Mouse (Mus musculus) forebrain, embryonic 15.5 days (tissue): Measurements from ENCODE around the gene Rdh1. TPM values are rescaled to one million over a fixed set of nuclear protein-coding genes. Genes with fewer than 3 reads are reported as not detected.
"Not testable (repeated sequence)": the region's sequence is repeated elsewhere in the genome, so short reads cannot be mapped to it uniquely, and the experiment has no call there.

Experiments used
- ATAC-seq: fragments of 200-750 bp; cut with Nextera tagmentation; replicated peaks from 2 replicates; pipeline ENCODE4 v1.8.0; 2017; ENCODE audit warnings: mild to moderate bottlenecking, moderate TSS enrichment, moderate library complexity
- H3K27ac ChIP-seq: fragments of 300-500 bp; sonication (generic); replicated peaks from 2 replicates; pipeline ENCODE4 v1.5.1; 2015; ENCODE audit warnings: mild to moderate bottlenecking, inconsistent platforms
- H3K27me3 ChIP-seq: fragments of 300-500 bp; sonication (generic); 2 replicates; pipeline ENCODE4 v1.6.1; 2015; ENCODE audit warnings: inconsistent platforms
- H3K36me3 ChIP-seq: fragments of 300-500 bp; sonication (generic); 2 replicates; pipeline ENCODE4 v1.6.1; 2015; ENCODE audit warnings: mild to moderate bottlenecking, inconsistent platforms
- H3K4me1 ChIP-seq: fragments of 300-500 bp; sonication (generic); 2 replicates; pipeline ENCODE4 v1.6.1; 2015; ENCODE audit warnings: inconsistent platforms
- H3K4me2 ChIP-seq: fragments of 300-500 bp; sonication (generic); replicated peaks from 2 replicates; pipeline ENCODE4 v1.6.1; 2015; ENCODE audit warnings: mild to moderate bottlenecking, inconsistent platforms
- H3K4me3 ChIP-seq: fragments of 300-500 bp; sonication (generic); 2 replicates; pipeline ENCODE4 v1.5.1; 2015; ENCODE audit warnings: mild to moderate bottlenecking, inconsistent platforms
- H3K9ac ChIP-seq: fragments of 300-500 bp; sonication (generic); replicated peaks from 2 replicates; pipeline ENCODE4 v1.6.1; 2015; ENCODE audit warnings: mild to moderate bottlenecking, inconsistent platforms
- H3K9me3 ChIP-seq: fragments of 300-500 bp; sonication (generic); 2 replicates; pipeline ENCODE4 v1.6.1; 2016; ENCODE audit warnings: inconsistent platforms
- WGBS: fragments of 180-500 bp; shearing (Covaris S2); methylation state at CpG from one replicate; pipeline ENCODE4 v1.1.7; 2015; ENCODE audit warnings: mixed read lengths; 5-methylcytosine and 5-hydroxymethylcytosine counted together
- polyA plus RNA-seq: library from polyadenylated mRNA; unstranded; fragments of >200 nt; fragmentation: Nextera tagmentation; extraction: Ambion mirVana; gene quantifications from 2 replicates; pipeline ENCODE4 v1.2.1, GENCODE M21; 2015

Gene Rdh1
- polyA plus RNA-seq, 1 experiment from 2014 or later = not detected

DNA sequence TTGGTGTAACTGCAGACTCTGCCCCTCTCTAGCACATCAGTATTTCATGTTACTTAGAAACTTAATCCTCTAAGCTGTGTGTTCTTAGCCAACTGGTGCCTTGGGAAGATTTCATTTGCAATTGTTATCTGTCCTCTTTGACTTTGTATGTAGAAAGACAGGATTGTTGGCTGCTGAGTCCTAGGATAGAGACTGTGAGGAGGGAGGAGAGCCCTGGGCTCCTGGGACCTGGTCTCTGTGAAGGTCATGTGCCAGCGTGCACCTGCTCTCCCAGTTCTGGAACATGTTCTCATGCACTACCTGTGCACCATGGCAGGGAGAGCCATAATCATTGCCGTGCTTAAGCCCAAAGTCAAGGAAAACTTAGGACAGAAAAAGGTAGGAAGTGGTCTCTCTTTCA is 42.1 kb downstream of the Rdh1 start:
- Histone ChIP-seq H3K27me3 (no peaks in the 10 kb centered on the region), H3K4me3 (no peak overlapping the region), H3K4me2 (no peak overlapping the region), H3K9ac (no peak overlapping the region), H3K9me3 (no peaks in the 10 kb centered on the region), H3K27ac (no peak overlapping the region), H3K4me1 (no peaks in the 10 kb centered on the region), H3K36me3 (no peaks in the 10 kb centered on the region)
- WGBS = 91% methylated on average over 2 of the region's 2 CpGs
- no peak for ATAC-seq

GRCm38 (mm10) chr10:127802236-127802635 is 42.7 kb downstream of the Rdh1 start:
- Histone ChIP-seq H3K27me3 (no peaks in the 10 kb centered on the region), H3K9ac (no peak overlapping the region), H3K9me3 (no peaks in the 10 kb centered on the region), H3K4me1 (no peaks in the 10 kb centered on the region), H3K36me3 (no peaks in the 10 kb centered on the region), H3K4me3 (no peak overlapping the region), H3K27ac (no peak overlapping the region), H3K4me2 (no peak overlapping the region)
- 84% methylated on average over 5 of the region's 5 CpGs for WGBS
- ATAC-seq = no peak

GRCm38 (mm10) chr10:127804416-127804815 is 44.9 kb downstream of the Rdh1 start:
- 63% methylated on average over 7 of the region's 7 CpGs for WGBS
- H3K36me3 ChIP-seq = no peaks in the 10 kb centered on the region
- no peak overlapping the region for H3K4me2 ChIP-seq
- H3K4me3 ChIP-seq = no peak overlapping the region
- no peaks in the 10 kb centered on the region for H3K9me3 ChIP-seq
- H3K9ac ChIP-seq = no peak overlapping the region
- H3K27ac ChIP-seq = no peak overlapping the region
- ATAC-seq = no peak
- H3K4me1 ChIP-seq = no peaks in the 10 kb centered on the region
- H3K27me3 ChIP-seq = no peaks in the 10 kb centered on the region

DNA sequence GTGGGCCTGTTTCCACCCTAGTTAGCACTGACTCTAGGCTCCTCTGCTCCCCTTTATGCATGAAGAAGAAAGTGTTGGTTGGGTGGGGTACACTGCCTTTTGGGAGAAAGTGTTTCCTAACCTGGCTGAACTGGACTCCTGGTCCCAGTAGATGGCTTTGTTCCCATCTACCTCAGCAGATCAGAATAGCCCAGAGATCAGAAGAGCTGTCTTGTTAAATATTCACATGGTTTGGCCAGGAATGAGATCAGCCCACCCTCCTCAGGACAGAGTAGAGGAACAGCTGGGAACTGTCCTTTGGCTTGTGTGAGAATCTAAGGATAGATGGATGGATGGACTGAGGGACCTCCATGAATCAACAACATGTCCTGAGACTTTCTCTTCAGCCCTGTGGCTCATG is 56.4 kb downstream of the Rdh1 start:
- Histone ChIP-seq H3K27me3 (no peaks in the 10 kb centered on the region), H3K36me3 (no peaks in the 10 kb centered on the region), H3K4me1 (no peaks in the 10 kb centered on the region), H3K4me3 (no peak overlapping the region), H3K27ac (no peak overlapping the region), H3K9me3 (peaks cover 2% of the 10 kb centered on the region; the same call in 1 of the 2 replicates), H3K9ac (no peak overlapping the region), H3K4me2 (no peak overlapping the region)
- ATAC-seq = no peak

DNA sequence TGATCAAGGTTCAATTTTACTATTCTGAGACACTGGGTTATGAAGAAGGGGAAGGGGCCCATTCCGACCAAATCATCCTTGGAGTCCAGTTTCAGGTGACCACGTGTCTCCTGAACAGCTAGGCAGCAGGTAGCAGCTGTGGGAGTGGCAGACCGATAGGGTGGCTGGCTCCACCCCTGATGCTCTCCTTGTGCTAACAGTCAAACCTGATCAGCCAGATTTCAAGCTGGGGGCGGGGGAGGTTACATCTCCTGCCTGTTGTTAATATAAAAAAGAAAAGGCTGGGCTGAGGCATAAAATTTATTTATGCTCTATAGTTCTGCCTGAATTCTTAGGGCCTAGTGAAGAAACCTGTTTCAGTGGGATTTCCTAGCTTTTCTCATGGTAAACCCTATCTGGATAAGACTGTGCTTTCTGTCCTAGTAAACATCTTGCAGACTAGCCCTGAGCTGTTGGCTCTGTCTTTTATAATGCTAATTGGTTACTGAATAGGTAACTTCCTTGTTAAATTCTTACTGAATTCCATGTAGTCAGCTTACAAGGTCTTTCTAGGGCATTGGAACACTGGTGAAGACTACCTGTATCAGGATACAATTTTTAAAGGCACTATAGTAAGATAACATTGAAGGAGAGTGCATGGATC is 57.9 kb downstream of the Rdh1 start:
- not testable (repeated sequence) for ATAC-seq, H3K9me3 ChIP-seq, H3K27me3 ChIP-seq, H3K36me3 ChIP-seq, H3K4me3 ChIP-seq, H3K4me1 ChIP-seq, H3K9ac ChIP-seq, H3K27ac ChIP-seq, H3K4me2 ChIP-seq
- 83% methylated on average over 4 of the region's 4 CpGs for WGBS

Other genes with a start within 250 kb of the Rdh1 start
- gene Ndufa4l2, start 244.8 kb upstream of the Rdh1 start, polyA plus RNA-seq = 17.1 and 18.0 TPM in 2 replicates
- 75.2 and 78.5 TPM in 2 replicates for gene Shmt2, start 237.3 kb upstream of the Rdh1 start, polyA plus RNA-seq
- 38.9 and 40.2 TPM in 2 replicates for gene Nxph4, start 225.2 kb upstream of the Rdh1 start, polyA plus RNA-seq
- gene Lrp1, start 138.6 kb upstream of the Rdh1 start, polyA plus RNA-seq = 93.1 and 95.7 TPM in 2 replicates
- 3.4 and 3.7 TPM in 2 replicates for gene Stat6, start 116.7 kb upstream of the Rdh1 start, polyA plus RNA-seq
- 4.8 and 5.8 TPM in 2 replicates for gene Nemp1, start 92.8 kb upstream of the Rdh1 start, polyA plus RNA-seq
- 2.9 and 3.9 TPM in 2 replicates for gene Nab2, start 91.2 kb upstream of the Rdh1 start, polyA plus RNA-seq
- gene Myo1a, start 54.6 kb upstream of the Rdh1 start, polyA plus RNA-seq = 0.87 and 1.1 TPM in 2 replicates
- gene Tac2, start 35.2 kb upstream of the Rdh1 start, polyA plus RNA-seq = 4.5 and 6.6 TPM in 2 replicates
- gene Zbtb39, start 20.2 kb upstream of the Rdh1 start, polyA plus RNA-seq = 4.0 and 4.1 TPM in 2 replicates
- 0.60 and 0.74 TPM in 2 replicates for gene Gpr182, start 8.0 kb upstream of the Rdh1 start, polyA plus RNA-seq
- not detected in 2 replicates for gene Rdh16f1, start 66 bp downstream of the Rdh1 start, polyA plus RNA-seq
- gene Rdh9, start 16.7 kb downstream of the Rdh1 start, polyA plus RNA-seq = 0.22 and 0.24 TPM in 2 replicates
- 0.08 TPM in 1 of 2 replicates, not detected in the other for gene Rdh16, start 41.4 kb downstream of the Rdh1 start, polyA plus RNA-seq
- not detected in 2 replicates for gene Rdh19, start 90.2 kb downstream of the Rdh1 start, polyA plus RNA-seq
- gene Rdh16f2, start 106.8 kb downstream of the Rdh1 start, polyA plus RNA-seq = not detected in 2 replicates
- not detected in 2 replicates for gene Rdh7, start 129.1 kb downstream of the Rdh1 start, polyA plus RNA-seq
- not detected in 2 replicates for gene Sdr9c7, start 138.8 kb downstream of the Rdh1 start, polyA plus RNA-seq
- gene Hsd17b6, start 247.9 kb downstream of the Rdh1 start, polyA plus RNA-seq = not detected in 2 replicates